Mouse (Mus musculus) heart, adult 2 months (tissue): Measurements from ENCODE around the gene Olfr1417.

ENCODE experiments used
- CTCF ChIP-seq: fragments of 200-600 bp; IDR thresholded peaks from 2 replicates; pipeline ENCODE4 v1.8.1; 2022; ENCODE audit warnings: antibody characterized with exemption, mild to moderate bottlenecking, moderate library complexity
- EP300 ChIP-seq: fragments of 200-500 bp; IDR thresholded peaks from 2 replicates; pipeline ENCODE4 v1.6.1; 2011; ENCODE audit warnings: low read depth, low read length, control low read depth; ENCODE audit not compliant: insufficient read depth
- POLR2A ChIP-seq: fragments of 200-500 bp; IDR thresholded peaks from 2 replicates; pipeline ENCODE4 v1.6.1; 2011; ENCODE audit warnings: mild to moderate bottlenecking, low read depth, low read length, control low read depth; ENCODE audit not compliant: insufficient read depth

DNA sequence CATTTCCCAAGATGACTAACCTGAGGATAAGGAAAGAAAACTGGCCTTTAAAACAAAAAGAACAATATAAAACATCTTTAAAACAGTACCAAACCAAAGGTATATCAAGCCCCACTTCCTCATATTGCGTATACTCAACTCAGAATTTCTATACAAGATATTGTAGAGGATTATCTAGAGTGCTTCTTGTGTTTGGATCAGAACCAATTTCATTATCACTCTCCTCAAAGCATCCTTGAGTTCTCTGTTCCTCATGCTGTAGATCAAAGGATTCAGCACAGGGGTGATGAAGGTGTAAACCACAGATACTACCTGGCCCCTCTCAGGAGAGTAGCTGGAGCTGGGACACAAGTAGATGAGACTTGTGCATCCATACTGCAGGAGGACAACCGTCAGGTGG, 15.8 kb upstream of the Olfr1417 start:
- TF ChIP-seq CTCF (no peak), POLR2A (no peak), EP300 (no peak)
